Mouse (Mus musculus) Muller cell, postnatal 12 days (primary cell): ENCODE measurements around the gene Ccdc107.

Source experiments
- DNase-seq: peaks from one replicate; pipeline ENCODE4 v3.0.0-alpha.2; 2015; ENCODE audit errors: inconsistent ontology term

Ccdc107 gene

DNA sequence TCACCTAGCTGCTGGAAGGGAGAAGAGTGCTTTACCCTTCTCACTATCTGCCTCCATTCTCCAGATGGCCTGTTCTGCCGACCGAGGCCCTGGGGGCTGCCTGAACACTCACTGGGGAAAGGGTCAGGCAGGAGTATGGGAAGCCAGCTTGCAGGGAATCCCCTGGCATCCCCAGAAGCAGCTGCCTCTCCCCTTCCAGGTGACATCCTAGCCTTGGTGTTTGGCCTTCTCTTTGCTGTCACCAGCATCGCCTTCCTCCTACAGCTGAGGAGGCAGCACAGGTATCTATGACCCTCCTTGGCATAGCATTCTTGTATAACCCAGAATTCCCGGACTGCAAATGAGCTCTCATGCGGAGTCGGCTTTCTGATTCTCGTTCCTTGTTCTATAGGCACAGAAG, 20.0 kb downstream of the Ccdc107 start:
- no peak for DNase-seq

DNA sequence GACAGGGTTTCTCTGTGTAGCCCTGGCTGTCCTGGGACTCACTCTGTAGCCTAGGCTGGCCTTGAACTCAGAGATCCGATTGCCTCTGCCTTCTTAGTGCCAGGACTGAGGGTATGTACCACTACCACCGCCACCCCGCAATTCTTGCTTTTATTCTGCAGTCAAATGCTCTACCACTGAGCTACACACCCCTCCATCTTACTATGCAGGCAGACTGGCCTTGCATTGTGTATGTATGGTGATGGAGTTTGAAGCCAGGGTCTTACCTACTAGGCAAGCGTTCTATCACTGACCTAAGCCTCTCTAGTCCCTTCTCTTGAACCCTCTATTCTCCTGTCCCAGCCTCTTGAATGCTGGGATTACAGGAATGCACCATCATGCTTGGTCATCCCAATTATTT, 20.6 kb downstream of the Ccdc107 start:
- DNase-seq: no peak

DNA sequence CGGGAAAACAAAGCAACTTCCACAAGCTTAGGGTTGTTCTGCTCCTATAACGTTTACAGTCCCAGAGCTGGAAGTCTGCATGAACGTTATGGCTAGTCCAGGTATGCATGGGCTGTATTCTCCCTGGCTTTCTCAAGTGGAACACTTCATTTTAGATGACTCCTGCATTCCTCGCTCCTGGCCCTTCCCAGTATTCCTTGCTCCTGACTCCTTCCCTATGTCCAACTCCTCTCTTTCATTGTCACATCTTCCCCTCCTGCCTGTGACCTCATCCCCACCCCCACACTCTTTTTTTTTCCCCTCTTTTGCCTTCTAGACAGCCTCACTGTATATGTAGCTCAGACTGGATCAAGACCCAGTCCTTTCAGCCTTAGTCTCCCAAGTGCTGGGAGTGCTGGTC, 21.1 kb downstream of the Ccdc107 start:
- DNase-seq: no peak

DNA sequence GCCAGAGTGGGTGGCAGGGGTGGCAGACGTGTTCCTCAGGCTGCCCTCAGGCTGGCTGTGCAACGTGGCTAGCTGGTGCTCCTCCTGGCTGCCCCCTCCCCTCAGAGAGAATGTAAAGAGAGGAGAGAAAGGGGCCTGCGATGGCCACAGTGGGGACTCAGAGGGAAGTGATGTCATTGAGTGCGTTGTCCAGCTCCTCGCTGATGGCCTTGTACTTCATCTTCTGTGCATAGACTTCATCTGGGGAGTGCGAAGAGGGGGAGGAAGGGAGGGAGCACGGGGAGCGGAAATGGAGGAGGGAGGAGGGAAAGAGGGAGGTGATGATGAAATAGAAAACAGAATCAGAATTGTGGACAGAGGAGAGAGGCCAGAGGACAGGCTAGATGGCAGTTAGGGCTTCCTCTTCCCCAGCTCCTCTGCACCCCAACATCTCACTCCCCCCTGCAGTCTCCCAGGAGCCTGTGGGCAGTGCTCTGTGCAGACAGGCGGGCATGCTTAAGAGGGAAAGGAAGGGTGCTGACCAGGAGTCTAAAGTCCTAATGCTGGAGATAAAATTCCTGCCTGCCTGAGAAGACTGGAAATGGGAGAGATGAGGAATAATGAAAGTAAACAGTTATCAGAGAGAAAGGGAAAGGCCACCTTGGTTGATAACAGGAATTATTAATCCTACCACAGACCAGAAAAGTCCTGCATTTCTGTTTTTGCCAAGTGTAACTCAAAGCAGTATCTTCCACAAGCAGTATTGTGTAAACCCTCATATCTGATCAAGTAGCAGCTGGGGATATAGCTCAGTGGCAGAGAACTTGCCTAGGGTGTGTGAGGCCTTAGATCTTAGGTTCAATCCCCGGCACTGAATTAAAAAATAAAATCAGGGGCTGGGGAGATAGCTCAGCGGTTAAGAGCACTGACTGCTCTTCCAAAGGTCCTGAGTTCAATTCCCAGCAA, 23.3 kb downstream of the Ccdc107 start:
- DNase-seq: no peak

DNA sequence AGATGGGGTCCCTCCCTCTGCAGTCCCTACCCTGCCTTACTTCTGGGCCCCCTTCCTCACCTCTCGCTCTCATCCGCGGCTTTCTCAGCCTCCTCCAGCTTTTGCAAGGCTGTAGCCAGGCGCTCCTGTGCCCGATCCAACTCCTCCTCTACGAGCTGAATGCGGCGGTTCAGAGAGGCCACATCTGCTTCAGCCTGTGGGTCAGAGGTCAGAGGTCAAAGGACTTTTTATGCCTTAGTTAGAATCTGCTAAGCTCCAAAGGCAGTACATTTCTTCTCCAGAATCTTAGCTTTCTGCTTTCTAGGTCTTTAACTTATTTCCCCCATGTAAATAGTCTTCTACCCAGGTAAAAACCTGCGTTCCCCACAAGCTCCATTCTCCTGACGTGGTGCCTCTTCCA, 26.9 kb downstream of the Ccdc107 start:
- no peak for DNase-seq

DNA sequence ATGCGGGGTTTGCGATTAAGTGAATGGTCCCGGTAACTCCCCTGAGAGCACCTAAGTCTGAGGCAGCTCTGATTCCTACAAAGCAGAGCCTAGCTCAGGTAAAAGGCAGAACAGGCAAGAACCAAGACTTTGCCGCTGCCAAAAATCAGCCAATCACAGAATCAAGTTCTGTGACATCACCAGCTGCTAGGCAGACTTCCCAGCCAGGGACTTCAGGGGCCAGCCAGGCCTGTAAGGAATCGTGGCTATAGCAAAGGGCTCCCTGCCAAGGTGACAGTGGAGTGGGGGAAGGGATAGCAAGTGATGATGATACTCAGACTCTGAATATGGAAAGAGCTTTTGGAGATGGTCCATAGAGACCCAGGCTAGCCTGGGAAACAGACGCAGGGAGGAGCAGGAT, 27.3 kb downstream of the Ccdc107 start:
- DNase-seq: peak; percentile 67

DNA sequence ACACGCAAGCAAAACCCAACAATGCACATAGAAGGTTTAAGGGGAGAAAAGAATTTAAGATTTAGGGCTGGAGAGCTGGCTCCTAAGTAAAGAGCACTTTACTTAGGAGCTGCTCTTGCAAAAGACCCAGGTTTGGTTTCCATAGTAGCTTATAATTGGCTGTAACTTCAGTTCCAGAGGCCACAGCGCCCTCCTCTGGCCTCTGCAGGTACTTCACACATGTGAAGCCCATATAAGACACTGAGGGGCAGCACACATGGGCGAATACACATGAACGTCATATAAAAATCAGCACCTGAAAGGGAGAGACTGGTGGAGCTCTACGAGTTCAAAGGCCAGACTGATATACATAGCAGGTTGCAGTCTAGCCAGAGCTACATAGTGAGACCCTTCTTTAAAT, 35.2 kb downstream of the Ccdc107 start:
- no peak for DNase-seq

DNA sequence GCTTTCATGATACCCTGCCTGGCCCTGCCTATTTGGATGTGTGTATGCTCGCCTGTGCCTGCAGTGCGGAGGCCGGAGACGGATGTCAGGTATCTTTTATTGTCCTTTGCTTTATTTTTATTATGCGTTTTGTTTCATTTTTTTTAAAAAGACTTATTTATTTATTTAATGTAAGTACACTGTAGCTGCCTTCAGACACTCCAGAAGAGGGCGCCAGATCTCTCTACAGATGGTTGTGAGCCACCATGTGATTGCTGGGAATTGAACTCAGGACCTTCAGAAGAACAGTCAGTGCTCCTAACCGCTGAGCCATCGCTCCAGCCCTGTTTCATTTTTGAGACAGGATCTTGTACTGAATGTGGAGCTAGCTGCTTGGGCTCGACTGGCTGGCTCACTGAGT, 35.8 kb downstream of the Ccdc107 start:
- DNase-seq: no peak

DNA sequence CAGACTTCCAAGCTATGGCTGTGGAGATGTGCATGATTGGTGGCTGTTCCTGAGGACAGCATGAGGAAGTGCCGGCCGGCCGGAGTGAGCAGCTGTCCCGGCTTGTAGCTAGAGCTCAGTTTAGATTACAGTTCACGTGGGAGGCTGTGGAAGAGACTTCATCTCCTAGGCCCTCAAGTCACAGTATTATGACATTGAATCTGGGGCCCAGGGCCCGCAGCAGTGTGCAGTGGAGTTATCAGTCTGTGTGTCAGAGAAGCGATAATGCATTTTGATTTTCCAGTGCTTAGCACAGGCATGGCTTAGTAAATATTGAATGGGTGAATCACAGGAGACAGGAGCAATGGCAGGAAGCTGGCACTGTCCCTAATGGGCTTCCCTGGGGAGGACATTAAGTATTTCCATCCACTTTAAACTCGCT, 37.4 kb downstream of the Ccdc107 start:
- peak; percentile 51 for DNase-seq

DNA sequence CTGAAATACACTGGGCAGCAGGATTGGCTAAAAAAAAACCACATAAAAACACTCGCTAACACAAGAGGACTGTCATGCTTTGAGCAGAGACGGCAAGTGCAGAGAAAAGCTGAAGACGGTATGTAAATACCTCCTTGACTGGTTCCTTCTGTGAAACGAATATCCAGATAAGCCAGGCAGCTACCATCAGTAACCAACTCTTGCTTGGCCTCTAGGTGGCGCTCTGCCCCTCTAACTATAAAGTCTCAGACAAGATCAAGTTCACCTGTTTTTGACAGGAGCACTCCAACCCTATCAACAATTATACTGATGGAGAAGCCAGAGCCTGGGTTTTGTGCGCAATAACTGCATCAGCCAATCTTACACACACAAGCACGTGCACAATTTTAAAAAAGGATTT, 37.9 kb downstream of the Ccdc107 start:
- DNase-seq: peak; percentile 49

DNA sequence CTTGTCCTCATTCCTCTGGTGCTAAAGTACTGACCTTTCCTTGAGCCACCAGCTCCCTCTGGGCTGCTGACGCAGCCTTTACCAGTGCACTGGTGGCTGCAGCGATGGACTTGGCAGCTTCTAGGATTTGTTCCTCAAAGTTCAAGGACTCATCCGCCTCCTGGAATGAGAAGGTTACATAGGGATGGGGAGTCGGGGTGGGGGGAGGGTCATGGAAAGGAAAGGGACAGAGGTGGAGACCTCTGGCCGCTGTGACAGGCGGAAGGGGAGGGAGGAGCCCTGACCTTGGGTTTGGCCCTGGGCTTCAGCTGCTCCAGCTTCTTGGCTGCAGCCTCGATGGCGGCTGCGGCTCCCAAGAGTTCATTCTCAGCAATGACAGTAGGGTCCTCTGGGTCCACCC, 40.6 kb downstream of the Ccdc107 start:
- no peak for DNase-seq

DNA sequence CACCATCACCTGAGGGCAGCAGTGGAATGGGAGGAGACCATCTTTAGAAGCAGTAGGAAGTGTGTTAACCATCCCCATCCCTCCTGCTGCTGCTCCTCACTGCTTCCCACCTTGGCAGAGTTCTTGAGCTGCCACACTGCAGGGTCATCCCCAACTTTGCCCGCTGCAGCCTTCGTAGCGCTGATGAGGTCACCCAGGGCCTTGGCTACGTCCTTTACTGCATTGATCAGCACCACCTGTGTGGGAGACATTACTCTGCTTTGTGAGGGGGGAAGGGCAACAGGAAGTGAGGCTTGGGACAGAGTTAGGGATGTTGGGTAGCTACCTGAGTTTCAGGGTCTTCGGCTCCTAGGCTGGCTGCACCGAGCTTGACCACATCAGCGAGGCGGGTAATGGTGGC, 42.9 kb downstream of the Ccdc107 start:
- DNase-seq: no peak

DNA sequence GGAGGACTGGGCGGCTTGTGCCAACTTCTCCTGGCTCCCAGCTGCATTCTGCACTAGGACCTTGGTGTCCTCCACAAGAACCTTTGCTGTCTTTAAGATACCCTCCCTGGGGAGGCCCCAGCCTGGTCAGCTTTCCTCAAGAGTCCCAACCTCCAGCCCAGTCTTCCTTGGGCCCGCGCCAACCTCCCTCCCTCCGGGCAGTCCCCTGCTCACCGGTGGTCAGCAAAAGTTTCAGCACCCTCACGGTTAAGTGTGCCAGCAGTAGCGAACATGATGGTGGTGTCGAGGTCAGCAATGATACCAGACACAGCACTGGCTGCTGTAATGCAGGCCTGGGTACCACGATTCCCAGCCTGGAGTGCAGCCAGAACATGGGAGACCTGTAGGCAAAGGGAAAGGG, 43.3 kb downstream of the Ccdc107 start:
- DNase-seq: no peak

DNA sequence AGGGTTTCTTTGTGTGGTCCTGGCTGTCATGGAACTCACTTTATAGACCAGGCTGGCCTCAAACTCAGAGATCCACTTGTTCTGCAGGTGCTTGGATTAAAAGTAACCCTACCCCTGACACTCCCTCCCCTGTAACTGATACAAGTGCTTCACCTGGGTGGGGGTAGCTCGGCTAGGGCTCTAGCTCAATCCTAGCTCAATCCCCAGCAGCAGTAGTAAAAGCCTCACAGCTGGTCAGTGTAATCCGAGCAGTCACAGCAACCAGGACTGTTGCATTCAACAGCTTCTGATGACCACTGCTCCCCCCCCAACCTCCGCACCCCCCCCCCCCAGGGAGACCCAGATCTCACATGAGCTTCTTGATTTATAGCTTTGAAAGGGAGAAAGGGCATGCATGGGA, 49.3 kb downstream of the Ccdc107 start:
- no peak for DNase-seq
